Mouse (Mus musculus) telencephalon, adult 2 months (tissue): ENCODE measurements around the gene Camta1.
"Not testable (repeated sequence)": the region's sequence is repeated elsewhere in the genome, so short reads cannot be mapped to it uniquely, and the experiment has no call there.

ENCODE experiments used
- DNase-seq: peaks from one replicate; pipeline ENCODE4 v3.0.0-alpha.2; 2011; ENCODE audit warnings: low read depth, low spot score

Camta1 gene

DNA sequence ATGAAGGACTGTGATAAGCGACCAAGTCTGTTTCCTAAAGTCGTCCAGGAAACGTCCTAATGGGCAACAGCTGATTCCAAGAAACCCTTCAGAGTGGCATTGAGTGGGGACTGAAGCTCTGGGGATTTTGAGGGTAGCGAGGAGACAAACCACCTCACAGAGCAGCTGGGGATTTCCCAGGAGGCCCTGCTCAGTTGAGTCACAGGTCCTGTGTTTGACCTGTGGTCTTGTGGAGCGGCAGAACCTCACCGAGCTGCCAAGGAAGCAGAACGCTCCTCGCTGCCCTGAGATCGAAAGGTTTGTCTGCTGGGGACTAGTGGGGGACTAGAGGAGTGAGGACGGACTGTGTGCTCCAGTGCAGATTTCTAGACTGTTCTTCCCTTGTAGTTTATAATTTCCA lies 933.9 kb downstream of the Camta1 start:
- no peak for DNase-seq

DNA sequence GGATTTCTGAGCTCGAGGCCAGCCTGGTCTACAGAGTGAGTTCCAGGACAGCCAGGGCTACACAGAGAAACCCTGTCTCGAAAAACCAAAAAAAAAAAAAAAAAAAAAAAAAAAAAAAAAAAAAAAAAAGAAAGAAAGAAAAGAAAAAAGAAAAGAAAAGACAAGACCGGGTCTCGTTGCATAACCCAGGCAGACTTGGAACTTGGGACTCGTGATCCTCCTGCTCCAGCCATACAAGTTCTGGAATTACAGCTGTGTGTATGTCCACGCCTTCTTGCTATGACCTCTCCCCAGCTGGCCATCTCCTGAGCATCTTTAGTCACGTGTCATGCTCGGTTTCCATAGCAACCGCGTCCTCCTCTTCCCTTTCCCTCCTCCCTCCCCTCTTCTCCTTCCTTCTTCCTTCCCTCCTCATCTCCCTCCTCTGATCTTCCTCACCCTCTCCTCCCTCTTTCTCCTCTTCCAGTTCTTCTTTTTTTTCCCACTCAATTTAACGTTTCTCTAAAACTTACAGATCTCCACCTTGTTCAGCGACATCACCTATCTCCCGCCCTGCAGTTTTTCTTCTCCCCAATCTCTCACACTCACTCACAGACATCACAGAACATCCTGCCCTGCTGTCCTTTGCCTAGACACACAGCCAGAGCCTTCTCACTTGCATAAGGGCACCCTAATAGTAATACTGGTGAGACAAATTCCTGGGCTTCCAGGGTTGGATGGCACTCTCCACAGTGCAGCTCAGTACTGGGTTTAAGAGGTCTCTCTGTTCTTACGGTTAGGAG lies 934.6 kb downstream of the Camta1 start:
- DNase-seq = no peak

DNA sequence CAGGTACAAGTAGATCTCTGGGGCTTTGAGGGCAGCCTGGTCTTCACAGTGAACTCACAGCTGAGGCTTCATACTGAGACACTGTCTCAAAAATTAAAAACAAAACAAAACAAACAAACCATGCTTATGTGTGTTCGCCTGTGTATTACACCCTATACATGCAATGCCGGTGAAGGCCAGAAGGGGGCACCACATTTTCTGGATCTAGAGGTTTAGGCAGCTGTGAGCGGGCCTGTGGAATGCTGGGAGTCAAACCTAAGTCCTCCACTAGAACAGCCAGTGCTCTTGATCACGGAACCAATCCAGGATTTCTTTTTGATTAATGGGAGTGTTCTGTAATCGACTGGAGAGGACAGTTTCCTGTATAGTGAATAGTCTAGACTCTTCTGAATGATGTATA lies 935.8 kb downstream of the Camta1 start:
- DNase-seq = no peak

DNA sequence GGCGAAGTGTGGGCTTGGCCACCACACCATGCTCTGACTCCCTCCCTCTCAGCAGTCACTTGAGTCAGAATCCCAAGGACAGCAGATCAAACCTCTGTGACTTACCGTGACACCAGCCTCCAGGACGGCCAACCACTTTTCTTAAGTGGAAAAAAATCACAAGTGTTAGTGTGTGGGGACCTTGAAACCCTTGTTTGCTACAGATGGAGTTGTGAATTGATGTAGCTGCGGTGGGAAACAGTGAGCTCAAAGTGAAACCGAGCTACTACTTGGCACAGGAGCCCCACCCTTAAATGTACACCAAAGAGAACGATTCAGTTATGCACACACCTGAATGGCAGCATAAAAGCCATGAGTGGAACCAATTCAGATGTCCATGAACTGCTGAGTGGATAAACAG lies 936.7 kb downstream of the Camta1 start:
- no peak for DNase-seq

DNA sequence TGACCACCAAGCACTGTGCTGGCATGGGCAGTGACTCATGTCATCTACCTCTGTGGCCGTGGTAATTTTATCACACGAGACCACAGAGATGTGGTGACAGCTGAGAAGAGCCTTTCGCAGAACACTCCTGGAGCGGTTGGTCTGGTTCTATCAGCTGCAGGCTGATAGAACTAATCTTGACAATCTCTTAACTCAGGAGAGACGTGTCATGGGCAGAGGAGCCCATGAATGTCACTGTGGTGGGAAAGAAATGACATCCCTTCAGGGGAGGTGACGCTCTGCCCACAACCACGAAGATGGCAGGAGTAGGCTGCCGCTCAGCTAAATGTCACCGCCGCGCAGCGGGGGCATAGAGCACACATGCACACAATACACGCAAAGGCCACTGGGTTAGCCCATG lies 937.4 kb downstream of the Camta1 start:
- no peak for DNase-seq

DNA sequence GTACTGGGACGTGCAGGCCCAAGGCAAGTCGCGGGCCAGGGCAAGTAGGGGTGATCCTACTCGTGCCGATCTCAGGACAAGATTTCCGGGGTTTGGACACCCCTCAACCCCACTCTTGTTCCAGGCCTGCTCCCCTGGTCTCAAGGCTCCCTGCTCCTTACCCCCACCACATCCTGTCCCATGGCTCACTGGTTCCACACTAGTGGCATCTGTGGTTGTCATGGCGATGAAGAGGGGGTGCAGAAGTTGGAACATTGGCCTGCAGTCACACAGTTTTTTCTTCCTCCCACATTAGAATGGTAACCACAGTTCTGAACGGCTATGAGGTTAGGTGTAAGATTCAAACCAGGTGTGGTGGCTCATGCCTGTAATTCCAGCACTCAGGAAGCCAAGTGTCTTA lies 940.5 kb downstream of the Camta1 start:
- DNase-seq = no peak

DNA sequence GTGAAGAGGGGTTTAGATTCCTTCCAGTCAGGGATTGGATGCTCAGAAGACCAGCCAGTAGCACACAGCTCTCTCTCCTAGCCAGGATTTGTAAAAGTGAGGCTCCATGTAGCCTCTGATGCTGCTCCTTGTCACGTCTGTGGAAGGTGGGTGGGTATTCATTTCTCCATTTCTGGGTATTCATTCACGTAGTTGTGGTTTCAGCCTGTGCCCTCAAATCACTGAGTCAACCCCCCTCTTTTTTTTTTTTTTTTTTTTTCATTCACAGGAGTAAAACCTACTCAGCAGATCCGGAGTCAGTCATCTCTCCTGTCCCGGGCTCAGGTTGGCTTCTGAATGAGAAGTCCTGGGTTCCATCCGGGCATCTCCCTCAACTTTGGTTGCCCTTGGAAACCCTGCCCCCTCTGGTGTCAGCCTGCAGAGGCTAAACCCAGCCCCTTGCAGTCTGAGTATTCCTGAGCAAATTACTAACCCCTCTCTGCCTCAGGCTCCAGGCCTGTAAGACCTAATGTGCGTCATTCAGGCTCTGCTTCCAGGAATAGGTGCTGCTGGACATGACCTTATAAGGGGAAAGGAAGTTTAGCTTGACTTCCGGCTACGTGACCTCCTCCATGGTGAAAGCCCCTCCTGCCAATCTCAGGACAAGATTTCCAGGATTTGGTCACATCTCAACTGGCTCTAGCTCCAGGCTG lies 944.2 kb downstream of the Camta1 start:
- DNase-seq = no peak

DNA sequence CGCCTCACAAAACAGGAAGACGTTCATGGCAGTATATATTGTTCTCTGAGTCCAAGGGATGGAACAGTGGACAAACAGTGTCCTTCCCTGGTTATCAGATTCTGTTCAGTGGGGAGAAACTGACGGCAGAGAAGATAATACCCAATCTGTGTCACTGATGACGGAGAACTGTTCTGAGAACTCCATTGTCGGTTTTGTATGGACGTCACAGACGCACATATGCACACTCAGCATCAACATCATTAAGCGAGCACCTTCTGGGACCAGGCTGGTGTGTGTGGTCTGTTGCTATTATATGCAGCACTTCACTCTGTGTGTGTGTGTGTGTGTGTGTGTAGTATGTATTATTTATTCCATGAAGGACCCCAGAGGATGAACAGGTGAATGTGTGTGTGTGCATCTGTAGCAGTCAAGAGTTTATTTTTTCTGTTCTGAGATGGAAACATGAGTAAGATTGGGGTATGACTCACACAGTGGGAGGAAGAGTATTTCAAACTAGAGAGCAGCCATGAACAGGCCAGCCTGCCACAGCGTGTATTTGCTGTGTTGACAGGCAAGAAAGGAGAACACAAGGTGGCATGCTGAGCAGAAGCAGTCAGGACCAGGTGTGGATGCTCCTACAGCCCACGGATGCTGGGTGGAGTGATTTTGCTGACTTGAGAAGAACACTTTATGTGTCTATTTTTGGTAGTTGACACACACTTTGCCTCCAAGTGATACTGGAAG lies 946.3 kb downstream of the Camta1 start:
- no peak for DNase-seq

DNA sequence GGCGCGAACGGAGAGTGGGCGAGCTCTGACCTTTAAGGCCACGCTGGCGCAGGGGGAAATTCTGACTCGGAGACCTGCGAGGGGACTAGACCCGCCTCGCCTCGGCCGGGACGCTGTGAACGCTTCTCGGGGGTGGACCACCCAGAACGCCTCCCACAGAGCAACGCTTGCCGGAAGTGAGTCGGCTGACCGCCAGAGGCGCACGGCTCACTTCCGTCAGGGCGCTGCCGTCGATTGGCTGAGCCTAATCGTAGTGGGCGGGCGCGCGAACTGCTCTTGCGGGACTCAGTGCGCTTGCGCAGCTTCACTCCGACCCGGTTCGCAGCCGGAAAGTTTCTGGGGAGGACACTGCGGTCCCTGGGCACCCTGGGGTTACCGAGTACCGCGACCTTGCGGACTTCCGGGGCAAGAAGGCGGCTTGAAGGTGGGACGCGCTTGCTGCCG lies 947.4 kb downstream of the Camta1 start, which contains the start of the genes Park7 and Tnfrsf9:
Gene Park7, minus strand, starts transcription at position 148 of the 444 bp plus-strand sequence.
Gene Tnfrsf9, plus strand, starts transcription at position 273 of the 444 bp plus-strand sequence.
- peak; percentile 95 for DNase-seq

DNA sequence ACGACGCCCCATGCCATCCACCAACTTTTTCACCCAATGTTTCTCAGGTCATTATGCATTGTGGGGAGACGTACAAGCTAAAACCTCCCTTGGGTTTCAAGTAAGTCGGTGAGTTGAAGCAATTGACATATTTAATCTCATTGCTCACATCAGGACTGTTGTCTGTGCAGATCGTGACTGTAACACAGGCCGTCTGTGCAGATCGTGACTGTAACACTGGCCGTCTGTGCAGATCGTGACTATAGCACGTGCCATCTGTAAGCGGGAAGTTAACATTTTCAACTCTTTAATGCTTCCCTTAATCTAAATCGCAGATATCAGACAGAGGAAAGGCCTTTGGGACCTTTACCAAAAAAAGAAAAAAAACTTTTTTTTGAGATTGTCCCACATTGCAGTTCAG lies 947.9 kb downstream of the Camta1 start:
- no peak for DNase-seq

DNA sequence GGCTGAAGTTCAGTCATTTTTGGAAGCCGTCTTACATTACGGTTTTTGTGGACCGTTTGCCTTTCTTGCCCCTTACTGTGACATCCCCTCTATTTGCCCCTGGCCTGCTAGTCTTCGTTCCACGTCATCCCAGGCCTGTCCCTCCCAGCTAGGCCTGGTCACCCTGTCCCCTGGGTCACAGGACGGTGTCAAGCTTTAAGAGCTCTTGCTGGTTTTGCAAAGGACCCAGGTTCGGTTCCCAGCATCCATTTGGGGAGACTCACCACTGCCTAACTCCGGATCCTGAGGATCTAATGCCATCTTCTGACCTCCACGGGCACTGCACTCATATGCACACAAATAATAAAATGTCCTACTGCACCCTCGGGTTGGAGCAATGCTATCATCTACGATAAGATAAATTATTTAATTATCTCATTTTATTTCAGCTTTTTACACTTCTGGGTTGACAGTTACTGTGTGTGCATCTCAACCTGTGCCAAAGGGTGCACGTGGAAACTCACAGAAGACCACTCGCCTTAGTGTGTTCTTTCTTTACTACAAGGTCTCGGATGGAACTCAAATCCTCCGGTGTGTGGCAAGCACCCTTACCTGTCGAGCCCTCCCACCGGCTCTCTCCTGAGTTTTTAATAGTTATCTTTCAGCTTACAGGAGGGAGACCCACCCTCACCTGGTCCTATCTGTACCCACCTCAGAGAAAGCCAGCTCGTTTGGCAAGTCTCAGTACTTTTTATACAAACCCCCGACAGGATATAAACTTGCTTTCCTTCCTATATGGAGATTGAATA lies 951.3 kb downstream of the Camta1 start:
- DNase-seq = no peak

DNA sequence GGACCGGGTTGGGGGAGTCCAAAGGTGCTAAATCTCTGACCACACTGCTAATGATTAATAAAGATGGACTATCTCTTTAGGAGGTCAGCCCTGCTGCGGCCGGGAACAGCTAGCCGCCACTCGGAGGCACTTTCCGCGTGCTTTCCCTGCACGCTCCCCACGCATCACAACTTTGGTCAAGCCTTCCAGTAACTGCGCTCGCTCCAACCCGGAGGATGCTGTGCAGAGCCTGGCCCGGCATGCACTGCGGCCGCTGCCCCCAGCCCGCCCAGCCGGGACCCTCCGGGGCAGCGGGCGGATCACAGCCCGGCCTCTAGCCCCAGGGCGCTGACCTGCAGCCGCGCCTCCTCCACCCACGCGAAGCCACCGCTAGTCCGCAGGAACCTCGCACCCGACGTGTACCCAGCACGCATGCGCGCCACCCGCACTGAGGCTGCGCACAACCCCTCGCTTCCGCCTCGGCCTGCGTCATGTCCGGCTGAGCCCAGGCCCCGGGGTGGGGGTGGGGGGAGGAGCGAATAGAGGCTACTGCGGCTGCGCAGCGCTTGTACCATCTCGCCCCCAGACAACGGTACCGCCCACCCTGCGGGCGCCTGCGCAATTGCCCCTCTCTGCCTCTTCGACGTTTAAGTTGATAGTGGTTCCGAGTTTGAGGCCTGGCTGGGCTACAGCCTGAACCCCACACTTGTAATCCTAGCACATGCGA lies 952.1 kb downstream of the Camta1 start:
- DNase-seq = peak; percentile 94

DNA sequence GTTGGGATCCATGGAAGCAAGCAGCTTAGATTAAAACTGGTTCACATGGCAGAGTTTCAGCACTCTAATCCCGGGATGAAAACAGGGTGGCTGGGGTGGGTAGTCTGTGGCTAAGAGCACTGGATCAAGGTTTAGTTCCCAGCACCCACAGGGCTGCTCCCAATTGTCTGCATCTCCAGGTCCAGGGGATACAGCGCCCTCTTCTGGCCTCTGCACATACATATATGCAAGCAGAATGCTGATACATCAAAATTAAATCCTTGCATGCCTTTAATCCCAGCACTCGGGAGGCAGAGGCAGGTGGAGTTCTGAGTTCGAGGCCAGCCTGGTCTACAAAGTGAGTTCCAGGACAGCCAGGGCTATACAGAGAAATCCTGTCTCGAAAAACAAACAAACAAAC lies 953.2 kb downstream of the Camta1 start:
- DNase-seq = not testable (repeated sequence)

DNA sequence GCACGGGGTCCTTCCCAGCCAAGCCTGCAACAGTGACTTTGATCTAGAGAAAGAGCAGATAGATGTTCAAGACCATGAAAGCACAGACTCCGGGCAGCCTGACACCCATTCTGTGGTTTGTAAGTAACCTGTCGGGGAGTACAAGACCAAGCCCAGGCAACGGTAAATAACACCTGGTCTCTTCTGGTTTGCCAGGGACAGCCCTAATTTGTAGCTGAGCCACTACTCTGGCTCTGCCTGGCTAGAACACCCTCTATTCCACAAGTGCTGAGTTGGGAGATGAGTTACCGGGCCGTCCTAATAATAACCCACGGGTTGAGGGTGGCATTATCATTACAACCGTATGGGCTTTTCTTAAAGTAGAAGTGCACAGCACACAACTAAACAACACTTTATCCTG lies 954.6 kb downstream of the Camta1 start:
- DNase-seq = no peak

DNA sequence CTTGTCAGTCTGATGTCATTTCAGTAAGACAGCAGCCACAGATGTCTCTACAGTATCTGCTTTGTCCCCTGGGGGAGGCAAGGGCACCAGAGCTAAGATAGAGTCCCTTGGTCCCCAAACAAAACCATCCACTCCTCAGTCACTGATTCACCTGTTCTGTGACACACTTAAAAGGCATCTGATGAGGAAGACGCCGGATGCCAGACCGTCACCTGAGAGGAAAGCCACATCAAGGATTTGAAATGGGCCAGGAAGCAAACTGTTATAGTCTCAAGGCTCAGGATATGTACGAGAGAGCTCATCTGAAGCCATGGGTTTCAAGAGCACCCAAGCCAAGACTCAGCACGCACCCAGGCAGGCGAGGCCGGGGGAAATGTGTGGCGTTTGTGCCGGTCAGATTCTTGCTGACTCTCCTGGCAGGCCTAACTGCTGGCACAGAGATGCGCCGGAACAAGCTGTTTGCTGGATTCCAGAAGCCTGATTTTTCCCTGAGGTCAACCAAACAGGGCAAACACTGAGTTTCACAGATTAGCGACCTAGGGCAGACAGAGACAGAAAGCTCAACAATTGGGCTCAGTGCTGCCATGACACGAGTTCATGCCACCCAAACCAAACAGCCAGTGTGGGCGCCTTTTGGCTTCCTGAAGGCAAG lies 958.5 kb downstream of the Camta1 start:
- DNase-seq = no peak

DNA sequence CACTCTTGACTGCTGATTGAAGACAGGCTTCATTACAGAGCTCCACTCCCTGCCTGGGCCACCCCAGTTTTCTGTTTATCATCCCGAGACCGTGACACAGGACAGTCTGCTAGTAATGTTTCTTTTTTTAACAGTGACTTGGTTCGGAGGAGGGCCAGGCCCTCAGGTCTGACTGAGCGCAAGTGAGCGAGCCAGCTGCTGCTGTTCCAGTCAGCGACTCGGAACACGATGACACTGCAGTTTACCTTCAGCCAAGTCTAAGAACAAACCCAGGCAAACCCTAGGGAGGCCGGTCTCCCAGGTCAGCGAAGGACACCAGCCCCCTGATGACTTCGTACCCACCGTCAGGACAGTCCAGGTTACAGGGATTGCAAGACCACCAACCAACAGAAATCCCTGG lies 959.6 kb downstream of the Camta1 start:
- DNase-seq = no peak

DNA sequence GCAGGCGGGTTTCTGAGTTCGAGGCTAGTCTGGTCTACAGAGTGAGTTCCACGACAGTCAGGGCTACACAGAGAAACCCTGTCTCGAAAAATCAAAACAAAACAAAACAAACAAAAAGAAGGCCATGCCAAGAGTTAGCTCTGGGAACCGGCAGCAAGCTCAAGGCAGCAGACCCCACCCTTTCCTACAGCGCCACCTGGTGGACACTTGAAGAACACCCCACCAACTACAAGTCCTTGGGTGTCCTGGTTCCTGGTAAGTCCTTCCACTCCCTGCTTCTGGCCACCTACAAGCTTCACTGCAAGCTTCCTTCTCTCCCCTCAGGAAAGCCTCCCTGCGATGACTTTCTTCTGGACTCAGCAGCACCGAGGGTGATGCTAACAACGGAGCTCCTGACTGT lies 960.0 kb downstream of the Camta1 start:
- DNase-seq = no peak

DNA sequence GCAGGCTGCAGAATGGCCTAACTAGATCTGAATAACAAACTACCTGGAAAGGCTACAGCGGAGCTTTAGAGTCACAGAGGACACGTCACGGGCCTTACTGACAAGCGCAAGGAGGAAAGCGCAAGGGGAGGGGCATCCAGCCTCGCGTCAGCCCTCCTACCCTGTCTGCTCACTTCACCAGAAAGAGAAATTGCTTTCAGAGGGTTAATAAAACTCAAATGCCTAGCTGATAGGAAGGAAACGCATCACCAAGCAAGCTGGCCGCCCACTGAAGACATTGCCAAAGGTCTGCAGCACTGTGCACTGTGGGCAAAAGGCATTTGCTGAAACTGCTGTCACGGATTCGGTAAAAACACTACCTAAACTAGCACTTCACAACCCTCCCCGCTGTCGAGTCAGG lies 961.2 kb downstream of the Camta1 start:
- DNase-seq = no peak

DNA sequence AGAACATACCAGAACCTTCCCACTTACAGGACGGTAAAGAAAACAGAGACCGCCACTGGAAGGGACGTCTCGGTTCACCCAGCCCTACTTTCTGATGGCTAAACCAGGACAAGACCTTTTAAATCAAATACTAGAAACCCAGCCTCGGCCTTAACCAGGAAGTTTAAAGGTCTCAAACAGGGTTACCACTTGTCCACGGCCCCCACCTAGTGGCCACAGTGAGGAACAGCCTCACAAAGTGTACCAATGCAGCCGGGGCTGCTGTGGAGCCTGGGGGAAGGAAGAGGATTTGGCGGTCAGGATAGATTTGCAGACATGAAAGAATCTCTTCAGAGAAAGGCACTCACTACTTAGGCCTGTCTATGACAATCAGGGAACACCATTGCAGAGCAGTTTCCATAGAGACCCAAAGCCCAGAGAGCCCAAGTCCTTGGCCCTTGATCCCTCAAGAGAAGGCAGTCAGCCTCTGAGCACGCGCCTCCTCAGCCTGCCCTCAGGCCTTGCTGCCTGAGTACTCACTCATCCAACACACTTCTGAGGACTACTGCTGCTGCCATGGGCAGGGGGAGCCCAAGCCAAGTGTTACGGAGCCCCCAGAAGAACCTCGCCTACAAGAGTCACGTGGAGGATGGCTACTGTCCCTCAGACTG lies 962.8 kb downstream of the Camta1 start:
- no peak for DNase-seq
